Mouse (Mus musculus) G1E (cell line): ENCODE data around the gene Gsto2.

Experiments used
- POLR2AphosphoS5 ChIP-seq: IDR thresholded peaks from 2 replicates; pipeline ENCODE4 v1.6.1; 2012; ENCODE audit warnings: low read depth, low read length, inconsistent platforms; ENCODE audit not compliant: insufficient replicate concordance
- TAL1 ChIP-seq: conservative IDR thresholded peaks from 2 replicates; pipeline ENCODE4 v1.6.1; 2012; ENCODE audit warnings: low read depth, low read length, inconsistent platforms, mixed read lengths

- TF ChIP-seq POLR2AphosphoS5 (no peak), TAL1 (no peak)
Observed at GRCm38 (mm10) chr19:47864721-47865120, 613 bp upstream of the Gsto2 start.
